Mouse (Mus musculus): Measurements from ENCODE around the gene Chkb. TPM values are rescaled to one million over a fixed set of nuclear protein-coding genes. Genes with fewer than 3 reads are reported as not detected.

Gene Chkb
- total and polyA plus RNA-seq, 3 experiments: 21.1 to 31.8 (median 26.4) TPM

DNA sequence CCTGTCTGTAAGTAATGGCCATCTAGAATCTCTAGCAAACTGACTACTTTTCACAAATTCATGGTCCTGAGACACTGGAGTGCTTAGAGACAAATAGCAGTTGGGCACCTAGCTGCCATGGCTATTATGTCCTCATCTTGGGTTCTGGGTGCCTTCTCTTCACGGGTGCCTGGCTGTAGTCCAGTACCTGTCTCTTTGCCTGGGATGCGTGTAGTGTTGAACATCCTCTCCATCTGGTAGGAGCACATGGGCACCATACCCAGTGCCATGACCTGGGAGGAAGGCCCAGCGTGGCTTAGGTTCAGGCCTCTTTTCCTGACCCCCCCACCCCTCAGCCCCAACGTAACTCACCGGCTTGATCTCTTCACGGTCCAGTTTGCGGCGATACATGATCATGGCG, 7.8 kb downstream of the Chkb start:
- no peak for DNase-seq (ENCODE audit: extremely low read depth)
- H3K79me2 ChIP-seq (replicated peaks; ENCODE audit: control insufficient read depth, extremely low read depth, insufficient read depth, poor library complexity, severe bottlenecking): no peaks in the 10 kb centered on the region
- H3K4me2 ChIP-seq (ENCODE audit: insufficient read depth, low read depth, poor library complexity, severe bottlenecking): no peak overlapping the region
- H3K9ac ChIP-seq (ENCODE audit: insufficient read depth, low read depth): no peak overlapping the region
- H3K27ac ChIP-seq (ENCODE audit: insufficient read depth, low read depth): no peak overlapping the region
- dilution Hi-C loops (cut with MboI; ENCODE audit: extremely low pct_ligation_motif_present, extremely low pct_unique_long_range_greater_than_20kb, low sequenced_read_pairs): no loop called here
- in situ Hi-C loops (cut with MboI; ENCODE audit: low pct_ligation_motif_present, low pct_unique_long_range_greater_than_20kb, low sequenced_read_pairs): loop anchor here (10.0 kb wide), 1 partner anchor 347 kb away; the partner anchor contains the start of gene Trabd
- H3K36me3 ChIP-seq (replicated peaks in 1 of 2; ENCODE audit: control insufficient read depth in 1 of 2, insufficient read depth in 1 of 2, low read length in 1 of 2): peaks cover 55 to 90% of the 10 kb centered on the region in 2 experiments
- H3K4me3 ChIP-seq (replicated peaks in 1 of 3; ENCODE audit: low read depth in 2 of 3, low read length in 2 of 3, poor library complexity in 1 of 3): no peak overlapping the region
- H3K9me3 ChIP-seq (replicated peaks; ENCODE audit: low read length): no peaks in the 10 kb centered on the region
- H3K27me3 ChIP-seq (replicated peaks): no peaks in the 10 kb centered on the region
- H3K4me1 ChIP-seq (ENCODE audit: control insufficient read depth in 1 of 2, insufficient read depth in 2 of 2): no peaks in the 10 kb centered on the region
- TF ChIP-seq RAD21 (IDR thresholded peaks at IDR 0.05; ENCODE audit: low read depth, low read length) (no peak), PAX5 (IDR thresholded peaks at IDR 0.05; ENCODE audit: low read length) (no peak), MAX (IDR thresholded peaks at IDR 0.05; ENCODE audit: low read length) (no peak), NRF1 (IDR thresholded peaks at IDR 0.05; ENCODE audit: low read depth, low read length) (no peak), ELF1 (IDR thresholded peaks at IDR 0.05; ENCODE audit: low read depth, low read length) (no peak), RCOR1 (conservative IDR thresholded peaks at IDR 0.05; ENCODE audit: low read depth, low read length) (no peak), MAZ (IDR thresholded peaks at IDR 0.05; ENCODE audit: low read depth, low read length) (no peak), E2F4 (IDR thresholded peaks at IDR 0.05; ENCODE audit: insufficient replicate concordance, low read depth, low read length) (no peak), KAT2A (IDR thresholded peaks at IDR 0.05; ENCODE audit: insufficient replicate concordance, low read length) (no peak), POLR2A (IDR thresholded peaks at IDR 0.05; ENCODE audit: low read depth, low read length) (no peak), IRF4 (IDR thresholded peaks at IDR 0.05; ENCODE audit: low read depth, low read length) (no peak), JUND (conservative IDR thresholded peaks at IDR 0.05; ENCODE audit: low read depth, low read length) (no peak)

DNA sequence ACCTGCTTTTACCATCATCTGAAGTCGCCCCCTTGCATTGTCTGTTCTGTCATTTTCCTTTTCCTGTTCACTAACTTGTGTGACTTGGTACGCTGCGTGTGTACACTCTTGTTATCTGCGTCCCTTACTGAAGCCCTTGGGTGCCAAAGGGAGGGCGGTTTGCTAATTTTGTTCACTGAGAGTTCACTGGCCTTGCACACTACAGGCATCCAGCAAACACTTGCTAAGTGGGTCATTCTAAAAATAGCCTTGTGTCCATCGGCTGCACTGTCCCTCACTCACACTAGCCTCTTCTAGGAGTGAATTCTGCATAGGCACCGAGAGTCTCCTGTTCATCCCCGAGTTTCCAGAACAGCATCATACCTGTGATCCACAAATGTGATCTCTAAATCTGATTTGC, 14.4 kb downstream of the Chkb start:
- peaks cover 29 to 46% of the 10 kb centered on the region in 2 experiments for H3K36me3 ChIP-seq (replicated peaks in 1 of 2; ENCODE audit: control insufficient read depth in 1 of 2, insufficient read depth in 1 of 2, low read length in 1 of 2)
- H3K27me3 ChIP-seq (replicated peaks): no peaks in the 10 kb centered on the region
- H3K4me1 ChIP-seq (ENCODE audit: control insufficient read depth in 1 of 2, insufficient read depth in 2 of 2): no peaks in the 10 kb centered on the region
- no peaks in the 10 kb centered on the region for H3K79me2 ChIP-seq (replicated peaks; ENCODE audit: control insufficient read depth, extremely low read depth, insufficient read depth, poor library complexity, severe bottlenecking)
- no peak overlapping the region for H3K9ac ChIP-seq (ENCODE audit: insufficient read depth, low read depth)
- H3K4me2 ChIP-seq (ENCODE audit: insufficient read depth, low read depth, poor library complexity, severe bottlenecking): no peak overlapping the region
- dilution Hi-C loops (cut with MboI; ENCODE audit: extremely low pct_ligation_motif_present, extremely low pct_unique_long_range_greater_than_20kb, low sequenced_read_pairs): no loop called here
- in situ Hi-C loops (cut with MboI; ENCODE audit: low pct_ligation_motif_present, low pct_unique_long_range_greater_than_20kb, low sequenced_read_pairs): no loop called here
- H3K4me3 ChIP-seq (replicated peaks in 1 of 3; ENCODE audit: low read depth in 2 of 3, low read length in 2 of 3, poor library complexity in 1 of 3): no peak overlapping the region
- TF ChIP-seq IRF4 (IDR thresholded peaks at IDR 0.05; ENCODE audit: low read depth, low read length): no peak
- TF ChIP-seq E2F4 (IDR thresholded peaks at IDR 0.05; ENCODE audit: insufficient replicate concordance, low read depth, low read length): no peak
- no peak overlapping the region for H3K27ac ChIP-seq (ENCODE audit: insufficient read depth, low read depth)
- no peak for DNase-seq (ENCODE audit: extremely low read depth)
- no peaks in the 10 kb centered on the region for H3K9me3 ChIP-seq (replicated peaks; ENCODE audit: low read length)

- no peak for DNase-seq (ENCODE audit: extremely low read depth)
- no peaks in the 10 kb centered on the region for H3K36me3 ChIP-seq (replicated peaks in 1 of 2; ENCODE audit: control insufficient read depth in 1 of 2, insufficient read depth in 1 of 2, low read length in 1 of 2)
- no peak within 1 kb of the TSS for H3K4me2 ChIP-seq (ENCODE audit: insufficient read depth, low read depth, poor library complexity, severe bottlenecking)
- in situ Hi-C loops (cut with MboI; ENCODE audit: low pct_ligation_motif_present, low pct_unique_long_range_greater_than_20kb, low sequenced_read_pairs): no loop called here
- TF ChIP-seq MYC (IDR thresholded peaks at IDR 0.05; ENCODE audit: low read depth, low read length) (no peak), ETS1 (conservative IDR thresholded peaks at IDR 0.05; ENCODE audit: low read depth, low read length) (no peak), GABPA (IDR thresholded peaks at IDR 0.05; ENCODE audit: insufficient replicate concordance, low read depth, low read length) (no peak), CTCF (conservative IDR thresholded peaks at IDR 0.05 in 1 of 2, IDR thresholded peaks at IDR 0.05 in 1 of 2; ENCODE audit: low read depth in 2 of 2, low read length in 2 of 2) (no peak), MAFK (IDR thresholded peaks at IDR 0.05; ENCODE audit: insufficient replicate concordance, low read length) (no peak), MAZ (IDR thresholded peaks at IDR 0.05; ENCODE audit: low read depth, low read length) (no peak), CHD1 (IDR thresholded peaks at IDR 0.05; ENCODE audit: low read depth, low read length) (no peak), JUN (IDR thresholded peaks at IDR 0.05; ENCODE audit: insufficient read depth, low read depth, low read length) (no peak), ZC3H11A (IDR thresholded peaks at IDR 0.05; ENCODE audit: low read depth, low read length) (no peak), MAX (IDR thresholded peaks at IDR 0.05; ENCODE audit: low read length) (no peak), EP300 (IDR thresholded peaks at IDR 0.05; ENCODE audit: low read length) (no peak), POLR2AphosphoS2 (IDR thresholded peaks at IDR 0.05; ENCODE audit: low read depth, low read length) (no peak), RAD21 (IDR thresholded peaks at IDR 0.05; ENCODE audit: low read depth, low read length) (no peak), UBTF (IDR thresholded peaks at IDR 0.05; ENCODE audit: low read depth, low read length) (no peak)
- H3K9ac ChIP-seq (ENCODE audit: insufficient read depth, low read depth): no peak within 1 kb of the TSS
- H3K4me1 ChIP-seq (ENCODE audit: control insufficient read depth in 1 of 2, insufficient read depth in 2 of 2): no peaks in the 10 kb centered on the region
- H3K27me3 ChIP-seq (replicated peaks): peaks cover 2% of the 10 kb centered on the region
- dilution Hi-C loops (cut with MboI; ENCODE audit: extremely low pct_ligation_motif_present, extremely low pct_unique_long_range_greater_than_20kb, low sequenced_read_pairs): no loop called here
- peaks cover 15% of the 10 kb centered on the region for H3K9me3 ChIP-seq (replicated peaks; ENCODE audit: low read length)
- H3K4me3 ChIP-seq (replicated peaks in 1 of 3; ENCODE audit: low read depth in 2 of 3, low read length in 2 of 3, poor library complexity in 1 of 3): no peak within 1 kb of the TSS
- no peak within 1 kb of the TSS for H3K27ac ChIP-seq (ENCODE audit: insufficient read depth, low read depth)
- no peaks in the 10 kb centered on the region for H3K79me2 ChIP-seq (replicated peaks; ENCODE audit: control insufficient read depth, extremely low read depth, insufficient read depth, poor library complexity, severe bottlenecking)
These were observed 19.6 kb downstream of the Chkb start, which contains the start of gene Syce3 for GRCm38 (mm10) chr15:89410118-89410517. Gene Syce3 (minus strand): TSS chr15:89410503.

Data from CH12.LX (cell line).